Mouse (Mus musculus) kidney, postnatal 10 days (tissue): ENCODE results near the gene Fosl1.

Experiments
- DNase-seq: peaks from one replicate; pipeline ENCODE4 v3.0.0; 2021; ENCODE audit warnings: mixed read lengths

The Fosl1 gene

GRCm38 (mm10) chr19:5457746-5458442, 10.5 kb downstream of the Fosl1 start, which contains the start of gene Ccdc85b:
Gene Ccdc85b, minus strand, starts transcription at chr19:5457894.
- peak; percentile 71 for DNase-seq

GRCm38 (mm10) chr19:5459019-5459418, 11.7 kb downstream of the Fosl1 start:
- DNase-seq = no peak

- no peak for DNase-seq
Measured at GRCm38 (mm10) chr19:5459896-5460295, 12.5 kb downstream of the Fosl1 start.

- peak; percentile 92 for DNase-seq
Measured at GRCm38 (mm10) chr19:5460465-5460911, 13.1 kb downstream of the Fosl1 start, which contains the start of gene Fibp. Gene Fibp, plus strand, starts transcription at chr19:5460615.

- DNase-seq = no peak
Measured at GRCm38 (mm10) chr19:5461411-5461810, 14.1 kb downstream of the Fosl1 start.

- DNase-seq = no peak
Measured at GRCm38 (mm10) chr19:5463212-5463611, 15.9 kb downstream of the Fosl1 start.

- DNase-seq = peak; percentile 77
Measured at GRCm38 (mm10) chr19:5463791-5464562, 16.6 kb downstream of the Fosl1 start.

- DNase-seq = no peak
Measured at GRCm38 (mm10) chr19:5465037-5465436, 17.7 kb downstream of the Fosl1 start.

GRCm38 (mm10) chr19:5466916-5467500, 19.7 kb downstream of the Fosl1 start:
- no peak for DNase-seq

- no peak for DNase-seq
Measured at GRCm38 (mm10) chr19:5468374-5468773, 21.0 kb downstream of the Fosl1 start, which contains the start of gene Ctsw. Gene Ctsw, minus strand, starts transcription at chr19:5468507.

GRCm38 (mm10) chr19:5471846-5472245, 24.5 kb downstream of the Fosl1 start:
- no peak for DNase-seq

GRCm38 (mm10) chr19:5472857-5473256, 25.5 kb downstream of the Fosl1 start:
- DNase-seq = no peak

GRCm38 (mm10) chr19:5473720-5474119, 26.4 kb downstream of the Fosl1 start, which contains the start of gene Efemp2:
Gene Efemp2, plus strand, starts transcription at chr19:5473954.
- peak; percentile 89 for DNase-seq

- DNase-seq = peak; percentile 82
Measured at GRCm38 (mm10) chr19:5474281-5475068, 27.1 kb downstream of the Fosl1 start.

- peak; percentile 46 for DNase-seq
Measured at GRCm38 (mm10) chr19:5475069-5475714, 27.8 kb downstream of the Fosl1 start.

- no peak for DNase-seq
Measured at GRCm38 (mm10) chr19:5477004-5477667, 29.8 kb downstream of the Fosl1 start.

GRCm38 (mm10) chr19:5477668-5478300, 30.4 kb downstream of the Fosl1 start:
- DNase-seq = no peak

GRCm38 (mm10) chr19:5480016-5480415, 32.7 kb downstream of the Fosl1 start:
- no peak for DNase-seq

- no peak for DNase-seq
Measured at GRCm38 (mm10) chr19:5481398-5481797, 34.1 kb downstream of the Fosl1 start.

- no peak for DNase-seq
Measured at GRCm38 (mm10) chr19:5483386-5484359, 36.3 kb downstream of the Fosl1 start.
